Mouse (Mus musculus): ENCODE measurements around the gene Proca1. TPM values are rescaled to one million over a fixed set of nuclear protein-coding genes. Genes with fewer than 3 reads are reported as not detected.
"Not testable (repeated sequence)": the region's sequence is repeated elsewhere in the genome, so short reads cannot be mapped to it uniquely, and the experiment has no call there.

Gene Proca1
- total RNA-seq, 2 experiments from 2014 or later = 0.10 TPM; not detected in 1

- ATAC-seq (replicated peaks; ENCODE audit: poor library complexity) = no peak
These were observed 11.3 kb upstream of the Proca1 start for GRCm38 (mm10) chr11:78181830-78182357.

GRCm38 (mm10) chr11:78182450-78182849 lies 10.7 kb upstream of the Proca1 start:
- ATAC-seq (replicated peaks; ENCODE audit: poor library complexity) = no peak

- ATAC-seq (replicated peaks; ENCODE audit: poor library complexity) = peak; percentile 77
These were observed 10.0 kb upstream of the Proca1 start, which contains the start of gene Rpl23a for GRCm38 (mm10) chr11:78182961-78183844. Rpl23a (minus strand) TSS chr11:78183584.

- no peak for ATAC-seq (replicated peaks; ENCODE audit: poor library complexity)
These were observed 9.2 kb upstream of the Proca1 start for GRCm38 (mm10) chr11:78183884-78184514.

- ATAC-seq (replicated peaks; ENCODE audit: poor library complexity) = not testable (repeated sequence)
These were observed 8.5 kb upstream of the Proca1 start for GRCm38 (mm10) chr11:78184702-78185101.

GRCm38 (mm10) chr11:78188331-78189233 lies 4.6 kb upstream of the Proca1 start, which contains the start of gene Rab34:
Rab34 (plus strand) TSS chr11:78188430.
- 0 out of 2 replicates have a peak, but pooled peaks have one; percentile 27 for ATAC-seq (replicated peaks; ENCODE audit: poor library complexity)

GRCm38 (mm10) chr11:78189234-78190040 lies 3.8 kb upstream of the Proca1 start:
- no peak for ATAC-seq (replicated peaks; ENCODE audit: poor library complexity)

GRCm38 (mm10) chr11:78190041-78190440 lies 3.2 kb upstream of the Proca1 start:
- ATAC-seq (replicated peaks; ENCODE audit: poor library complexity) = no peak

- peak; percentile 96 for ATAC-seq (replicated peaks; ENCODE audit: poor library complexity)
These were observed 1.4 kb downstream of the Proca1 start for GRCm38 (mm10) chr11:78194411-78195100.

- ATAC-seq (replicated peaks; ENCODE audit: poor library complexity) = no peak
These were observed 2.1 kb downstream of the Proca1 start for GRCm38 (mm10) chr11:78195101-78195863.

- ATAC-seq (replicated peaks; ENCODE audit: poor library complexity) = no peak
These were observed 9.2 kb downstream of the Proca1 start for GRCm38 (mm10) chr11:78202372-78202771.

- no peak for ATAC-seq (replicated peaks; ENCODE audit: poor library complexity)
These were observed 11.1 kb downstream of the Proca1 start for GRCm38 (mm10) chr11:78204287-78204686.

- ATAC-seq (replicated peaks; ENCODE audit: poor library complexity) = no peak
These were observed 12.4 kb downstream of the Proca1 start for GRCm38 (mm10) chr11:78205361-78206206.

- no peak for ATAC-seq (replicated peaks; ENCODE audit: poor library complexity)
These were observed 14.0 kb downstream of the Proca1 start for GRCm38 (mm10) chr11:78207190-78207589.

- no peak for ATAC-seq (replicated peaks; ENCODE audit: poor library complexity)
These were observed 16.7 kb downstream of the Proca1 start for GRCm38 (mm10) chr11:78209886-78210285.

GRCm38 (mm10) chr11:78210615-78211014 lies 17.4 kb downstream of the Proca1 start:
- no peak for ATAC-seq (replicated peaks; ENCODE audit: poor library complexity)

- no peak for ATAC-seq (replicated peaks; ENCODE audit: poor library complexity)
These were observed 18.3 kb downstream of the Proca1 start for GRCm38 (mm10) chr11:78211513-78211912.
